Mouse (Mus musculus): ENCODE measurements around the gene Trat1.

Trat1 gene

GRCm38 (mm10) chr16:48719679-48720078, 52.1 kb downstream of the Trat1 start:
- no peak for DNase-seq (ENCODE audit: low read depth, low spot score)

GRCm38 (mm10) chr16:48716343-48716742, 55.5 kb downstream of the Trat1 start:
- DNase-seq (ENCODE audit: low read depth, low spot score): no peak

GRCm38 (mm10) chr16:48701896-48702295, 69.9 kb downstream of the Trat1 start:
- no peak for DNase-seq (ENCODE audit: low read depth, low spot score)
